Mouse (Mus musculus): ENCODE measurements at regions not wholly inside any gene's neighbourhood (a gene's known extent, or its start where the extent isn't known, plus 50 kb on each side); places are given as distances from the start of the nearest gene placed in this dataset.

DNA sequence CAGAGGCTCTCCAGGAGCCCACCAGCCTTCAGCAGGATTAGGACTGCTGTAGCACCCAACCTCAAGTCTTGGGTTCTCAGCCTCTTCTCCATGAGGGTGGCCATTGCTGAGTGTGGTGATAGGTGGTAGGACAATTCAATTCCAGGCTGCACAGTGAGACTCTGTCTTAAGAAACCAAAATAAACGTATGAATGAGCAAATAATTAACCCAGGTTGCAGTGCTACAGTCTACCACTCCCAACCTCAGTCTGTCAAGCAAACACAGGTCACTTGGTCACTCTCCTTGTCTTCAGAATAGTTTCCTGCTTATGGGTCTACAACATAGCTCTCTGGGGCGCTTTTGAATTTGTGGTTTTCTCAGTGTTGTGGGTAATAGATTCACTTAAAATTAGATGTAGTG lies 499.8 kb downstream of the Cdh26 start:
- Histone ChIP-seq H3K9me3 (ENCODE audit: control insufficient read depth, low read length) (no peaks in the 10 kb centered on the region), H3K27ac (replicated peaks; ENCODE audit: low read depth, low read length) (no peak overlapping the region), H3K4me1 (ENCODE audit: control insufficient read depth, insufficient read depth, low read length) (no peaks in the 10 kb centered on the region), H3K4me3 (replicated peaks; ENCODE audit: low read length) (no peak overlapping the region), H3K4me2 (replicated peaks; ENCODE audit: low read depth, low read length, severe bottlenecking) (no peak overlapping the region), H3K27me3 (ENCODE audit: control insufficient read depth, insufficient read depth, low read length) (no peaks in the 10 kb centered on the region), H3K36me3 (ENCODE audit: control insufficient read depth, insufficient read depth, low read length) (no peaks in the 10 kb centered on the region), H3K9ac (ENCODE audit: low read depth, low read length, severe bottlenecking) (no peak overlapping the region)
- ATAC-seq (ENCODE audit: low FRiP score, low read depth) (no peak), DNase-seq (ENCODE audit: low spot score) (no peak)
- 50% methylated on average over 2 of the region's 2 CpGs for WGBS
- no peak for TF ChIP-seq POLR2A (IDR thresholded peaks at IDR 0.05; ENCODE audit: borderline replicate concordance, extremely low read depth, insufficient read depth, insufficient read length)

DNA sequence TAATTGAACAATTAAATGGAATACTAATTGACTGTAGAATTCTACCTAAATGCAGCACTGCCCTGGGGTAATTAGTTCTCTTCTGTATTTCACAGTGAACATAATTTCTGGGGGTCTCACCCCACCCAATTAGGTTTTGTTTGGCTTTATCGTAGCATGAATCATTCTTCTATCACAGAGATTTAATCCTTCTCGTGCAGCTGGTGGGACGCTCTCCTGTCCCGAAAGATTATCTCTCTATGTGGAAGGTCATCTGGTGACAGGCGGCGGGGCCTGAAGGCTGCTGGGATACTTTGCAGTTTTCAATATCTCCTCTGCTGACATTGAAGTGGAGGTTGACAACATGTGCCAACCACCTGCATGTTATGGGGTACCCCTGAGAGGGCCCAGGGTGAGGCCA lies 493.8 kb upstream of the Cdh4 start:
- TF ChIP-seq POLR2A (IDR thresholded peaks at IDR 0.05; ENCODE audit: borderline replicate concordance, extremely low read depth, insufficient read depth, insufficient read length), result no peak
- no peak overlapping the region for H3K9ac ChIP-seq (ENCODE audit: low read depth, low read length, severe bottlenecking)
- no peak for ATAC-seq (ENCODE audit: low FRiP score, low read depth)

DNA sequence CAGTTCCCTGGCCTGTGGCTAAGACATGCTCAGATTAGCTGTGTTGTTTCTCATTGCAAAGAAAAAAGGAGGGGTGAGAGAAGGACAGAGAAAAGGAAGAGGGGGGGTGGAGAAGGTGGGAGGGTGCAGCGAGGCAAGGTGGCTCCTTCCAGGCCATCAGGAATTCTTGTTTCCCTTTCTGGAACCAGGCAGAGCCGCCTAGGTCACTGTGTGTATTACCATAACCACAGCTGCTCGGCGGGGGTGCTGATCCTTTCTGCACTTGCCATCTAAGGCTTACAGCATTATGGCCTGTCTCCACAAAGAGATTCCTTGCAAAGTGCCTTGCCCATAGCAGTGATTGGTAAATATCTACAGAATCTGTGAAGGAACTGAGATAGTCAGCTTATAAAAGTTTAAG lies 493.1 kb upstream of the Cdh4 start:
- ATAC-seq (ENCODE audit: low FRiP score, low read depth) (no peak), DNase-seq (ENCODE audit: low spot score) (peak; percentile 13)
- Histone ChIP-seq H3K4me2 (replicated peaks; ENCODE audit: low read depth, low read length, severe bottlenecking) (no peak overlapping the region), H3K9ac (ENCODE audit: low read depth, low read length, severe bottlenecking) (no peak overlapping the region), H3K27ac (replicated peaks; ENCODE audit: low read depth, low read length) (no peak overlapping the region), H3K4me1 (ENCODE audit: control insufficient read depth, insufficient read depth, low read length) (peaks cover 12% of the 10 kb centered on the region; the same call in 1 of the 2 replicates), H3K9me3 (ENCODE audit: control insufficient read depth, low read length) (no peaks in the 10 kb centered on the region), H3K36me3 (ENCODE audit: control insufficient read depth, insufficient read depth, low read length) (no peaks in the 10 kb centered on the region), H3K27me3 (ENCODE audit: control insufficient read depth, insufficient read depth, low read length) (no peaks in the 10 kb centered on the region), H3K4me3 (replicated peaks; ENCODE audit: low read length) (no peak overlapping the region)
- 33% methylated on average over 4 of the region's 4 CpGs for WGBS
- TF ChIP-seq POLR2A (IDR thresholded peaks at IDR 0.05; ENCODE audit: borderline replicate concordance, extremely low read depth, insufficient read depth, insufficient read length), result no peak

More for the DNA sequence above, 493.8 kb upstream of the Cdh4 start:
- Histone ChIP-seq H3K4me1 (ENCODE audit: control insufficient read depth, insufficient read depth, low read length) (peaks cover 12% of the 10 kb centered on the region; the same call in 1 of the 2 replicates), H3K36me3 (ENCODE audit: control insufficient read depth, insufficient read depth, low read length) (no peaks in the 10 kb centered on the region), H3K27ac (replicated peaks; ENCODE audit: low read depth, low read length) (no peak overlapping the region), H3K4me2 (replicated peaks; ENCODE audit: low read depth, low read length, severe bottlenecking) (no peak overlapping the region), H3K27me3 (ENCODE audit: control insufficient read depth, insufficient read depth, low read length) (no peaks in the 10 kb centered on the region), H3K9me3 (ENCODE audit: control insufficient read depth, low read length) (no peaks in the 10 kb centered on the region), H3K4me3 (replicated peaks; ENCODE audit: low read length) (no peak overlapping the region)
- DNase-seq (ENCODE audit: low spot score), result no peak
- WGBS, result 67% methylated on average over 6 of the region's 6 CpGs

DNA sequence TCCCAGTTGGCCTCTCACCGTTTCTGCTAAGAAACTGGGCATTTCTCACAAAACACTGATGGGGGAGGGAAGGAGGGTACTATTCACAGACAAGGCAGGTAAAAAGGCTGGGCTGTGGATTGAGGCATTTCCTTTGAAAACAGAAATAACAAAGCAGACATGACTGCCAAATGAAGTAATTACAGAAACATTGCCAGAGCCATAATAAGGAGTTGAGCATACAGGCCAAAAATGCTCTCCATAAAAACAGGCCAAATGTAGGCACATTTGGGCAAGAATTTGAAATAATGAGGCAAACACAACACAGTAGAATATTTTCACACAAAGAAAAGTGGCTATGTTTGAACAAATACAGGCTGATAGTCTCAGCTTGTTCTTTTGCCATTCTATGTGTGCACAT lies 491.9 kb upstream of the Cdh4 start:
- Histone ChIP-seq H3K9ac (ENCODE audit: low read depth, low read length, severe bottlenecking) (no peak overlapping the region), H3K36me3 (ENCODE audit: control insufficient read depth, insufficient read depth, low read length) (no peaks in the 10 kb centered on the region), H3K4me1 (ENCODE audit: control insufficient read depth, insufficient read depth, low read length) (peaks cover 17% of the 10 kb centered on the region; the same call in 1 of the 2 replicates), H3K9me3 (ENCODE audit: control insufficient read depth, low read length) (no peaks in the 10 kb centered on the region), H3K4me3 (replicated peaks; ENCODE audit: low read length) (no peak overlapping the region), H3K27ac (replicated peaks; ENCODE audit: low read depth, low read length) (no peak overlapping the region), H3K4me2 (replicated peaks; ENCODE audit: low read depth, low read length, severe bottlenecking) (no peak overlapping the region), H3K27me3 (ENCODE audit: control insufficient read depth, insufficient read depth, low read length) (no peaks in the 10 kb centered on the region)
- DNase-seq (ENCODE audit: low spot score), result no peak
- TF ChIP-seq POLR2A (IDR thresholded peaks at IDR 0.05; ENCODE audit: borderline replicate concordance, extremely low read depth, insufficient read depth, insufficient read length), result no peak
- ATAC-seq (ENCODE audit: low FRiP score, low read depth), result no peak
- 9% methylated on average over 1 of the region's 1 CpGs for WGBS

DNA sequence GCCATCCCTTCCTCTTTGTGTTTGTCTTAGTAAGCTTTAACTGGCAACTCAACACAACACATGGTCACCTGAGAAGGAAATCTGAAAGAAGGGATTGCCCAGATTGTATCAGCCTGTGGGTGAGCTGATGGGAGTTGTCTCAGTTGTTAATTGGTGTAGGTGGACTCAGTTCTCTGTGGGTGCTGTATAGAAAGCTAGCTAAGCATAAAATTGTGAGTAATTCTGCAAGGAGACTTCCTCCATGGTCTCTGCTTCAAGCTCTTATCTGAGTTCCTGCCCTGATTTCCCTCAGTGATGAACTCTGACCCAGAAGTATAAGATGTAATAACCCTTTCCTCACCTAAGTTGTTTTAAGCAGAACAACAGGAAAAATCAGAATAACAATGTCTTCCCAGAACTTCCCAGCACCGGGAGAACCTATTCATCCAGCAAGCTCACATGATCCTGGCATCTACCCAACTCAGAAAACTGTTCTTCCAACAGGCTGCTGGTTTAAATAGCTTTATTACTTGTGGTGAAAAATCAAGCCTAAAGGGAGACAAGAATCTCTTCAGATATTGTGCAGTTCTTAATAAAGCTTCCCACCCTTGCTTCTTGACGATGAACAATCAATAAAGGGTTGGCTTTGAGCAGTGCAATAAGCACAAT lies 487.7 kb upstream of the Cdh4 start:
- Histone ChIP-seq H3K4me3 (replicated peaks; ENCODE audit: low read length) (no peak overlapping the region), H3K27me3 (ENCODE audit: control insufficient read depth, insufficient read depth, low read length) (no peaks in the 10 kb centered on the region), H3K9me3 (ENCODE audit: control insufficient read depth, low read length) (no peaks in the 10 kb centered on the region), H3K9ac (ENCODE audit: low read depth, low read length, severe bottlenecking) (no peak overlapping the region), H3K27ac (replicated peaks; ENCODE audit: low read depth, low read length) (no peak overlapping the region), H3K36me3 (ENCODE audit: control insufficient read depth, insufficient read depth, low read length) (no peaks in the 10 kb centered on the region), H3K4me1 (ENCODE audit: control insufficient read depth, insufficient read depth, low read length) (peaks cover 10% of the 10 kb centered on the region), H3K4me2 (replicated peaks; ENCODE audit: low read depth, low read length, severe bottlenecking) (no peak overlapping the region)
- 52% methylated on average over 2 of the region's 2 CpGs for WGBS
- no peak for ATAC-seq (ENCODE audit: low FRiP score, low read depth)
- no peak for TF ChIP-seq POLR2A (IDR thresholded peaks at IDR 0.05; ENCODE audit: borderline replicate concordance, extremely low read depth, insufficient read depth, insufficient read length)
- DNase-seq (ENCODE audit: low spot score), result peak; percentile 12

Data from limb, embryonic 14.5 days (tissue).